Mouse (Mus musculus): ENCODE measurements around the gene Sumo3. TPM values are rescaled to one million over a fixed set of nuclear protein-coding genes. Genes with fewer than 3 reads are reported as not detected.

Sumo3 gene
- 157 and 188 TPM in 2 replicates for polyA plus RNA-seq (2021; fragmentation: Nextera tagmentation)
- long read RNA-seq, experiment 1, transcript Sumo3-204 (4 exons, 487 nt) = minor isoform, 7 of 968 reads
- long read RNA-seq, experiment 1, transcript Sumo3-205 (5 exons, 1,005 nt) = minor isoform, 9 of 968 reads
- long read RNA-seq, experiment 1, transcript Sumo3-201 (4 exons, 2,630 nt) = major isoform, 888 of 968 reads
- long read RNA-seq, experiment 1, transcript Sumo3-202 (4 exons, 1,874 nt) = minor isoform, 25 of 968 reads
- long read RNA-seq, experiment 1, partial matches to known transcripts = 18 of 968 reads
- long read RNA-seq, experiment 1, other reads (novel, unspliced or antisense) = 20 of 968 reads
- long read RNA-seq, experiment 2, transcript Sumo3-201 (4 exons, 2,630 nt) = major isoform, 192 of 243 reads
- long read RNA-seq, experiment 2, partial matches to known transcripts = 39 of 243 reads
- long read RNA-seq, experiment 2, other reads (novel, unspliced or antisense) = 5 of 243 reads

GRCm38 (mm10) chr10:77605908-77606826, at the start of gene Sumo3, which contains the start of gene Gm49325:
Gene Sumo3 (plus strand): TSS chr10:77606097.
Gene Gm49325 (plus strand): TSS chr10:77606197.

GRCm38 (mm10) chr10:77581408-77582284, 24.3 kb upstream of the Sumo3 start, which contains the start of gene Pttg1ip:
Gene Pttg1ip (plus strand): TSS chr10:77581720.

DNA sequence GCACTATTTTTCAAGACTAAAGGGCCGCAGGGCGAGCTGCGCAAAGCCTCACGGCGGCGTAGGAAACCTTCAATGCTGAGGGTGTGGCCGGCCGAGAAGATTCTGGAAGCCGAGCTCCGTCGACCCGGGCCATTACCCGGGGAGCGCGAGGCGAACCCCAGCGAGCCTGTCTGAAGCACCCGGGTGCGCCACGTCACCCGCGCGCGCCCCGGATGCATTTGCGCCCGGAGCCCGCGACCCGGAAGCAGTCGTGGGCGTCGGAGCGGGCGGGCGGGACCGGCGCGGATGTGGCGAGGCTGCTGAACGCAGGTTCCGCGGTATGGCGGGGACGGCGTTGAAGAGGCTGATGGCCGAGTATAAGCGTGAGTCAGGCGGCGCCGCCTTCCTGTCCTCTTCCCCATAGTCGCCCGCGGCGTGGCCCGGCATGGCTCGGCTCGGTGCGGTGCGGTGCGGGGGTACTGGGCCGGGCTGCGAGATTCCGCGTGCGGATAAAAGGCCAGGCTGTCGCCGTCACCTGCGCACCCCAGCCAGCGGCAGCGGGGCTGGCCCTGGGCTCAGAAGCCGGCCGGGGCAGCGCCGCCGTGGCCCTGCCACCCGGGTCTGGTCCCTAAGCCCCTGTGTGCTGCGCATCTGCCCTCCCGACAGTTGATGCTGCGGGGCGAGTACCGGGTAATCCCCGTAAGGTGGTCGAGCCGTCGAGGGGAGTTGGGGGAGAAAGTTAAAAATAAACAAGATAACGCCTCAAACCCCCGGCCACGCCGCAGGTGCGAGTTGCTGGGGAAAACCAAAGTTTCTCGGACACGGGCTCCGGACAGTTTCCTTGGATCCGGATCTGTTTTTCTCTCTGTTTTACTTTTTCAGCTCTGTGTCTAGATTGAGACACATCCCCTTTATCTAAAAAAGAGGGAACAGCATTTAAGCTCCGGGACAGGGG, 16.4 kb downstream of the Sumo3 start, which contains the start of gene Ube2g2:
Gene Ube2g2 (plus strand): TSS at position 221 of the 934 bp plus-strand sequence.

Other genes with a start within 250 kb of the Sumo3 start
- 16.2 and 32.7 TPM in 2 replicates for gene Adarb1, start 187.8 kb upstream of the Sumo3 start, polyA plus RNA-seq (2021; fragmentation: Nextera tagmentation)
- gene Fam207a, start 90.3 kb upstream of the Sumo3 start, polyA plus RNA-seq (2021; fragmentation: Nextera tagmentation) = 25.3 and 29.2 TPM in 2 replicates
- gene Itgb2, start 75.8 kb upstream of the Sumo3 start, polyA plus RNA-seq (2021; fragmentation: Nextera tagmentation) = 4.6 and 4.9 TPM in 2 replicates
- 56.3 and 68.9 TPM in 2 replicates for gene Pttg1ip, start 24.4 kb upstream of the Sumo3 start, polyA plus RNA-seq (2021; fragmentation: Nextera tagmentation)
- 1.9 and 10.3 TPM in 2 replicates for gene Gm49325, start 100 bp downstream of the Sumo3 start, polyA plus RNA-seq (2021; fragmentation: Nextera tagmentation)
- gene Ube2g2, start 16.2 kb downstream of the Sumo3 start, polyA plus RNA-seq (2021; fragmentation: Nextera tagmentation) = 50.9 and 59.2 TPM in 2 replicates
- 0.20 TPM in 2 replicates for gene Tspear, start 80.5 kb downstream of the Sumo3 start, polyA plus RNA-seq (2021; fragmentation: Nextera tagmentation)
- not detected in 2 replicates for gene Gm19402, start 84.7 kb downstream of the Sumo3 start, polyA plus RNA-seq (2021; fragmentation: Nextera tagmentation)
- not detected in 2 replicates for gene Gm9508, start 91.1 kb downstream of the Sumo3 start, polyA plus RNA-seq (2021; fragmentation: Nextera tagmentation)
- not detected in 2 replicates for gene Gm10272, start 100.5 kb downstream of the Sumo3 start, polyA plus RNA-seq (2021; fragmentation: Nextera tagmentation)
- not detected in 2 replicates for gene Gm10024, start 105.4 kb downstream of the Sumo3 start, polyA plus RNA-seq (2021; fragmentation: Nextera tagmentation)
- gene Gm10142, start 109.7 kb downstream of the Sumo3 start, polyA plus RNA-seq (2021; fragmentation: Nextera tagmentation) = not detected in 2 replicates
- gene Krtap12-1, start 114.5 kb downstream of the Sumo3 start, polyA plus RNA-seq (2021; fragmentation: Nextera tagmentation) = not detected in 2 replicates
- not detected in 2 replicates for gene Gm10100, start 120.4 kb downstream of the Sumo3 start, polyA plus RNA-seq (2021; fragmentation: Nextera tagmentation)
- gene Gm18596, start 136.5 kb downstream of the Sumo3 start, polyA plus RNA-seq (2021; fragmentation: Nextera tagmentation) = not detected in 2 replicates
- not detected in 2 replicates for gene Gm9736, start 145.3 kb downstream of the Sumo3 start, polyA plus RNA-seq (2021; fragmentation: Nextera tagmentation)
- gene Gm3233, start 153.6 kb downstream of the Sumo3 start, polyA plus RNA-seq (2021; fragmentation: Nextera tagmentation) = not detected in 2 replicates
- not detected in 2 replicates for gene Gm3238, start 165.2 kb downstream of the Sumo3 start, polyA plus RNA-seq (2021; fragmentation: Nextera tagmentation)
- not detected in 2 replicates for gene Gm7138, start 170.8 kb downstream of the Sumo3 start, polyA plus RNA-seq (2021; fragmentation: Nextera tagmentation)
- gene Gm3250, start 176.4 kb downstream of the Sumo3 start, polyA plus RNA-seq (2021; fragmentation: Nextera tagmentation) = not detected in 2 replicates
- gene Gm7137, start 182.1 kb downstream of the Sumo3 start, polyA plus RNA-seq (2021; fragmentation: Nextera tagmentation) = not detected in 2 replicates
- not detected in 2 replicates for gene Gm9639, start 189.0 kb downstream of the Sumo3 start, polyA plus RNA-seq (2021; fragmentation: Nextera tagmentation)
- gene Gm19668, start 193.0 kb downstream of the Sumo3 start, polyA plus RNA-seq (2021; fragmentation: Nextera tagmentation) = not detected in 2 replicates
- gene Gm9507, start 205.7 kb downstream of the Sumo3 start, polyA plus RNA-seq (2021; fragmentation: Nextera tagmentation) = not detected in 2 replicates
- not detected in 2 replicates for gene Gm2696, start 208.6 kb downstream of the Sumo3 start, polyA plus RNA-seq (2021; fragmentation: Nextera tagmentation)
- not detected in 2 replicates for gene Krtap10-4, start 221.0 kb downstream of the Sumo3 start, polyA plus RNA-seq (2021; fragmentation: Nextera tagmentation)
- gene Krtap10-10, start 229.8 kb downstream of the Sumo3 start, polyA plus RNA-seq (2021; fragmentation: Nextera tagmentation) = not detected in 2 replicates
- gene Gm36176, start 240.7 kb downstream of the Sumo3 start, polyA plus RNA-seq (2021; fragmentation: Nextera tagmentation) = not detected in 2 replicates
- not detected in 2 replicates for gene Gm10318, start 246.8 kb downstream of the Sumo3 start, polyA plus RNA-seq (2021; fragmentation: Nextera tagmentation)